Mouse (Mus musculus): ENCODE results near the gene Gm6040.

DNA sequence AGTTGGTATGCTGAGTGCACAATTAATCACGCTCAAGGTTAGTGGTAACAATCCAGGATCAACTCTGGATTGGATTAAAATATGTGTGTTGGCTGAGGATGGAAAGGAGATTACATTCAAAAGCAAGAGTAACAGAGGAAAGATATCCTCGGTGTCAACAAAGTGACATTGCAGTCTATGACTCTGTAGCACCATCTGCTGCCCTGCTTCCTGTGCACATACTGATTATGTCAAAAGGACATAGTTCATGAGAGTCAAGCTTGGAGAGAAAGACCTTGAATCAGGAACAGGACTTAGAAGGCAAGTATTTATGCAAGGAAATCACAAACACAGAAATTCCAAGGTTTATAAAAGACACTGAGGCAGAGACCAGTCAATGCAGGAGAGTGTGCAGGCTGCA lies 42.7 kb upstream of the Gm6040 start:
- no peak for TF ChIP-seq USF1 (IDR thresholded peaks at IDR 0.05; ENCODE audit: low read depth)
- no peak for TF ChIP-seq CTCF (IDR thresholded peaks at IDR 0.05; ENCODE audit: control insufficient read depth, insufficient read depth, insufficient read length)
